Mouse (Mus musculus) erythroblast, embryonic 14.5 days (primary cell): ENCODE measurements around the gene Arhgef3. TPM values are rescaled to one million over a fixed set of nuclear protein-coding genes. Genes with fewer than 3 reads are reported as not detected.

Experiments used
- H3K27me3 ChIP-seq: 2 replicates; pipeline ENCODE4 v1.6.1; 2012; ENCODE audit warnings: inconsistent platforms; ENCODE audit not compliant: control insufficient read depth
- H3K36me3 ChIP-seq: 2 replicates; pipeline ENCODE4 v1.6.1; 2012; ENCODE audit warnings: mild to moderate bottlenecking, inconsistent platforms; ENCODE audit not compliant: control insufficient read depth
- H3K4me1 ChIP-seq: 2 replicates; pipeline ENCODE4 v1.6.1; 2012; ENCODE audit warnings: inconsistent platforms; ENCODE audit not compliant: control insufficient read depth
- H3K4me3 ChIP-seq: replicated peaks from 2 replicates; pipeline ENCODE3; 2012; ENCODE audit warnings: moderate library complexity, mild to moderate bottlenecking, inconsistent platforms
- H3K9me3 ChIP-seq: 2 replicates; pipeline ENCODE4 v1.6.1; 2012; ENCODE audit warnings: low read length, inconsistent platforms, mixed read lengths; ENCODE audit not compliant: control insufficient read depth
- GATA1 ChIP-seq: IDR thresholded peaks from 2 replicates; pipeline ENCODE4 v1.6.1; 2012; ENCODE audit warnings: low read length, inconsistent platforms, mixed read lengths
- TAL1 ChIP-seq: IDR thresholded peaks from 3 replicates; pipeline ENCODE4 v1.6.1; 2012; ENCODE audit warnings: low read length, inconsistent platforms, mixed read lengths
- polyA plus RNA-seq: library from polyadenylated mRNA; stranded (reverse); fragments of >175 nt; gene quantifications from 2 replicates; pipeline ENCODE4 v1.2.3, GENCODE M21; 2012

The Arhgef3 gene
- polyA plus RNA-seq, 1 experiment = 0.01 TPM

DNA sequence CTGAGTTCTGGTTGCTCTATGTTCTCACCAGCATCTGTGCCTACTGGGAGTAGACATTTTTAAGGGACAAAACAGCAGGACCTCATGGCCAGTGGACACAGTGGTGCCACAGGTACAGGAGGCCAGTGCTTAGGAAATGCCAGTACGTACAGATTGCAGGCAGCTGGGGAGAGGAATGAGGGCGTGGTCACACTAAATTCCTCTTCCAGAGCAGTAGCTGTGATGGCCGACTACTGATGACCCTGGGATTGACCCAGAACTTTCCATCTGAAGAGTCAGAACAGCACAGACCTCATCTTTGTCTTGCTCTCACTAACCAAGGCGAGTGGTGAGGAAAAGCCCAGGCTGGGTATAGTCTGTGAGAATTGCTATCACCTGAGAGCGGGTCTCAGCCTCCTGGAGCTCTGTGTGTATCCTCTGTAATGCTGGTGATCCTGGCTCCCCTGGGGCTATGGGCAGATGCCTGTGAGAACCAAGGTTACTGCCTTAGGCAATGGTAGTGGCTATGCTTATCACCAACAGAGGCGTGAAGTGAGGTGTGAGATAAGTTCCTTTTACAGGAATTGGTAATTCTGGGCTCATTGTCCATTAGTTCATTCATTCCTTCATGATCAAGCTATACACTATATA lies 35.4 kb downstream of the Arhgef3 start:
- Histone ChIP-seq H3K36me3 (no peaks in the 10 kb centered on the region), H3K27me3 (no peaks in the 10 kb centered on the region)

DNA sequence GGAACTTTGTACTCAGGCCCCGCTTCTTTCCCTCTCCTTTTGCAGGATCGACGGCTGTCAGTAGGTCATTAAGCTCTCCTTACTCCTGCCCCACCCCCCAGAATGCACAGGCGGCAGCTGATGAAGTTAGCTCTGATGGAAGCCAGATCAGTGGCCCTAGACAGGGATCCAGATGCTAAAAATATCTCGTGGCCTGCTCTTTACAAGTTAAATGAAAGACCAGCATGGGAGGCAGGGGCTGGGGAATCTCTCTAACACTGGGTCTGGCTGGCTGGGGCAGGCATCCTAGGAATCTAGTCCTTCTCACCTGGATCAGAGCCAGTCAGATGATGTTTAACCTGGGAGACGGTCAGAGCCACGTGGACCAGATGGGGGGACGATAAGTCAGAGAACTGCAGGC lies 36.7 kb downstream of the Arhgef3 start:
- Histone ChIP-seq H3K4me3 (no peak overlapping the region), H3K9me3 (no peaks in the 10 kb centered on the region), H3K36me3 (no peaks in the 10 kb centered on the region), H3K27me3 (no peaks in the 10 kb centered on the region), H3K4me1 (no peaks in the 10 kb centered on the region)
- TF ChIP-seq GATA1 (no peak), TAL1 (no peak)

More for the DNA sequence above, 35.4 kb downstream of the Arhgef3 start:
- Histone ChIP-seq H3K4me1 (no peaks in the 10 kb centered on the region), H3K4me3 (no peak overlapping the region), H3K9me3 (no peaks in the 10 kb centered on the region)
- TF ChIP-seq GATA1 (no peak), TAL1 (no peak)

DNA sequence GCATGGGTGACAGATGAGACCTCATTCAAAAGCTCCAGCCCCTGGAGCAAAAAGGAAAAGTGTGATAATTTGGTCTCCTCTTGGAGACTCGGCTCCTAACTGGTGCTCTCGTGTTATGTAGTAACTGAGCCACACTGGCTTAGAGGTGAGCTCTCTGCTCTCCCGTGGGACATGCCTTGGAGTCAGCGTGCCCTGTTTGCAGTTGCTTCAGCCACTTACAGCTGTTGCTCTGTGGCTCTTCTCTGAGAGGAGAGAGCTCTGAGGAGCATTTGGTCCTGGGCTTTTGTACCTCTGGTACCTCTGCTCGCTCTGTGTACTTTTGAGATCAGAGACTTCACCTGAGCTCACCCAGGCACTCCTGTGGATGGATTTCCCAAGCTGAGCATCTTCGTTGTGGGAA lies 40.4 kb downstream of the Arhgef3 start:
- no peak overlapping the region for H3K4me3 ChIP-seq
- no peaks in the 10 kb centered on the region for H3K4me1 ChIP-seq
- no peaks in the 10 kb centered on the region for H3K27me3 ChIP-seq
- H3K36me3 ChIP-seq = no peaks in the 10 kb centered on the region
- TF ChIP-seq TAL1 (no peak), GATA1 (no peak)
- no peaks in the 10 kb centered on the region for H3K9me3 ChIP-seq

DNA sequence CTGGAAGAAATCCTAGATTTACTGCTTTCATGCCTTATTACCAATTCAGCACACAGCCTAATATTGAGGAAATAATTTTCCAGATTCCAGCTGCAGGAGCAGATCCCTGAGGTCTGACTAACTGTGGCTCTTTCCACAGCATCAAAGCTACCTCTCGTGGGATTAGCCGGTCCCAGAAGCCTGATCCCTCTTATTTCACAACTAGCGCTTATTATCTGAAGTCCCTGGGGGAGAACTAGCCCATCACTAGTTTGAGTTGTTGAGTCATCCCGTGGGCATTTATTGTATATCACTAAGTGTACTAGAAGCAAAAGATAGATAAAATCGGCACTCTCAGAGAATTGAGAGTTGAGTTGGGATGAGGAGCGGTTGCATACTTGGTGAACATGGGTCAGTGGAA lies 41.3 kb downstream of the Arhgef3 start:
- Histone ChIP-seq H3K4me3 (no peak overlapping the region), H3K27me3 (no peaks in the 10 kb centered on the region), H3K4me1 (no peaks in the 10 kb centered on the region), H3K9me3 (no peaks in the 10 kb centered on the region), H3K36me3 (no peaks in the 10 kb centered on the region)
- TF ChIP-seq GATA1 (no peak), TAL1 (no peak)

DNA sequence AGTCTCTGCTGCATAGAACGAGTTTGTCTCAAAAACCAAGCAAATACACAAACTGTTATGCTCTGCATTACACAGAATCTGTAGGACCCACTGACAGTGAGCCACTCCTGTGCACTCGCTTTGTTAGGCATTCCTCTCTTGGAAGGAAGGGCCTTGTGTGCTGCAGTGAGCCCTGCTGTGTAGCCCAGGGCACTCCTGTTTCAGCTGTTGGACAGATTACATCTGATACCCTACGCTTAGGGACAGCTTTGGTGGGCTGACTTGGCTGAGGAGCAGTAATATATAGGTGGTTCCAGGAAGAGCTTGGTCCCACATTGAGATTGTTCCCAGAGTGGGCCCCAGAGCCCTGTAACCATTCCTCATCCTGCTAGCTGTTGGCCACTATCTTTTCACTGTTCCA lies 43.4 kb downstream of the Arhgef3 start:
- no peaks in the 10 kb centered on the region for H3K27me3 ChIP-seq
- no peak for TF ChIP-seq GATA1
- TF ChIP-seq TAL1 = no peak
- no peaks in the 10 kb centered on the region for H3K4me1 ChIP-seq
- H3K36me3 ChIP-seq = no peaks in the 10 kb centered on the region
- no peak overlapping the region for H3K4me3 ChIP-seq
- H3K9me3 ChIP-seq = no peaks in the 10 kb centered on the region

DNA sequence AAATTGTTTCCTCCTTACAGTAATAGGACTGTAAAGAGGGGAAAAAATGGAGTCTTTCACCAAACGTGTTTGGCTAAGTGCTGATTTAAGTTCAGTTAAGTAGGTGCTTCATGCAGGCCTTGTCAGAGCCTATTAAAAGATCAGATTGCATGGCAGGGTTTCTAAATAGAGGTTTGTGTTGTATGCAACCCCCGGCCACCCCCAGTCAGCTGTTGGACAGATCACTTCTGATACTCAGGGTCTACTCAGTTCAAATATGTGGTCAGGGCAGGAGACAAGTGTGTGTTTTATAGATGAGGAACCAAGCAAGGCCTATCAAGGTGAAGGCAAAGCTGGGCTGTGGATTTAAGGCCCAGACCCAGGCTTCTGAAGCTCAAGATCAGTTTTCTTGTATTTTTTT lies 44.1 kb downstream of the Arhgef3 start:
- Histone ChIP-seq H3K4me3 (no peak overlapping the region), H3K4me1 (no peaks in the 10 kb centered on the region), H3K36me3 (no peaks in the 10 kb centered on the region), H3K27me3 (no peaks in the 10 kb centered on the region), H3K9me3 (no peaks in the 10 kb centered on the region)
- TF ChIP-seq TAL1 (no peak), GATA1 (no peak)

DNA sequence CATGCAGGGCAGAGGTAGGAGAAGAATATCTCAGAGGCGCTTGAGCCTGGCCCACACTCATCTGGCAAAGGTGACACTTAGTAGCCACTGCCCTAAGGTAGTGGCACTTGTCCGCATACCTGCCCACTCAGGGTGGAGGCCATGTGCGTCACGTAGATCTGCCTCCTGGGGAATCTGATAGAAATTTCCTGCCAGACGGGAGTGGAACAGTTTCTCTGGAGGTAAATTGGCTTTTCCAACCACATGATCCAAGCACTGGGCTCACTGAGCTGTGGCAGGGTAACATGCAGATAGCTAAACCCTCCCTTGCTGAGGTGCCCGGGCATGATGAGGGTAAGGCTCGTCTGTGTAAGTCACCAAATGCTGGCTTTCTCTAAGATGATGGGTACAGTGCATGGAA lies 46.1 kb downstream of the Arhgef3 start:
- Histone ChIP-seq H3K36me3 (no peaks in the 10 kb centered on the region), H3K9me3 (no peaks in the 10 kb centered on the region), H3K4me3 (no peak overlapping the region), H3K4me1 (no peaks in the 10 kb centered on the region), H3K27me3 (no peaks in the 10 kb centered on the region)
- no peak for TF ChIP-seq GATA1
- TF ChIP-seq TAL1 = no peak

DNA sequence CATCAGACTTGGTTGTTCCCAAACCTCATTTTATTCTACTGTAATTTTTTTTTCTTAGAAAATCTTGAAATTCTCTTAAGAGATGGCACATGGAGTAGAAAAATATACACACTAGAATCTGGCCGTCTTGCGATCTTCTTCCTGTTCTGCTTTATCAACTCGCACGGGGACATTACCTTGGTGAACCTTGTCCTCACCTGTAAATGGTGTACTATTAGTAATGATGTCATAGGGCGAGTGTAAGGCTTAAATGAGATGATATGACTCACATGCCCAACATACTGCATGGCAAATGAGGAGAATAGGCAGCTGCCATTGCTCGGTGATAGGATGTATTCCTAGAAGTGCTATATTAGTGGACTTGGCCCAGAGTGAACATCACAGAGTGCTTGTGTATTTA lies 49.9 kb downstream of the Arhgef3 start:
- no peak for TF ChIP-seq TAL1
- no peak for TF ChIP-seq GATA1
- Histone ChIP-seq H3K4me1 (no peaks in the 10 kb centered on the region; the same call in 1 of the 2 replicates), H3K4me3 (no peak overlapping the region), H3K27me3 (no peaks in the 10 kb centered on the region), H3K36me3 (no peaks in the 10 kb centered on the region), H3K9me3 (no peaks in the 10 kb centered on the region)

DNA sequence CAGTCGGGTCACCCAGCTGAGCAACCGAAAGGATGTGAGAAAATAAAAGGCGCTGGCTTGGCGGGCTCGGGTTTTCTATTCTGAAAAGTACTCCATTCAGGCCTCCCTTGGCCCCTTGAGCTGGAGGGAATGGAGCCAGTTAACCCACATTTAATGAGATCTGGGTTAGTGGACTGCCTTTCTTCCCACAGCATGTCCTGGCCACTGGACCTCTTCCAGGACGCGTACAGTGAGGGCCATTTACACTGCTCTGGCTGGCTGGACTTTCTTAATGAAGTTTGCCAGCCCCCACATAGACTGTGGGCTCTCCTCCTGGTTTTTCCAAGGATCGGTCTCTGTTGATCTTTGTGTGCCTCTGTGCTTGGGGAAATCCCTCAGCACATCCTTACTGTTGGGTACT lies 52.1 kb downstream of the Arhgef3 start:
- no peaks in the 10 kb centered on the region for H3K36me3 ChIP-seq
- H3K27me3 ChIP-seq = no peaks in the 10 kb centered on the region
- no peaks in the 10 kb centered on the region; the same call in 1 of the 2 replicates for H3K4me1 ChIP-seq
- H3K9me3 ChIP-seq = no peaks in the 10 kb centered on the region
- TF ChIP-seq GATA1 (no peak), TAL1 (no peak)
- no peak overlapping the region for H3K4me3 ChIP-seq

DNA sequence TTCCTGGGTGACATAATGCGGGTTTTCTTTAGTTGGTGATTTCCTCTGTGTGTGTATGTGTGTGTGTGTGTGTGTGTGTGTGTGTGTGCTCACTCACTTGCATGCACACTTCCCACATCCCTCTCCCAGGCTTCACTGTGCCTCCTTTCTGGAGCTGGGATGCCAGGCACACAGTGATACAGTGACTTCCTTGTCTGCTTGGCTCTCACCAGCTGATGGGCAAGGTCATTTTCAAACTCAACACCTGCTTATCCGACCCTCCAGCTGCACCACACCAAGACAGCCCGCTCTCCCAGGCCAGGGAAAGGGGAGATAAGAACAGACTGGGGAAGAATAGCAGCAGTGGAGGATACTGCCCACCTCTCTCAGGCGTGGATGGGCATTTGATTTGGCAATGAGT lies 52.5 kb downstream of the Arhgef3 start:
- Histone ChIP-seq H3K9me3 (no peaks in the 10 kb centered on the region), H3K27me3 (no peaks in the 10 kb centered on the region), H3K4me3 (no peak overlapping the region), H3K4me1 (no peaks in the 10 kb centered on the region; the same call in 1 of the 2 replicates), H3K36me3 (no peaks in the 10 kb centered on the region)
- TF ChIP-seq TAL1 = no peak
- no peak for TF ChIP-seq GATA1
